Mouse (Mus musculus) heart, postnatal 4 days (tissue): ENCODE measurements around the gene Arl4d. TPM values are rescaled to one million over a fixed set of nuclear protein-coding genes. Genes with fewer than 3 reads are reported as not detected.

Experiments used
- DNase-seq: peaks from one replicate; pipeline ENCODE4 v3.0.0; 2021
- total RNA-seq, 2 experiments: library from RNA; stranded (reverse); gene quantifications; 2 replicates each; pipeline ENCODE4 v1.2.3; 2021

Arl4d gene
- total RNA-seq, 2 experiments from 2014 or later: 17.9 to 20.5 TPM

DNA sequence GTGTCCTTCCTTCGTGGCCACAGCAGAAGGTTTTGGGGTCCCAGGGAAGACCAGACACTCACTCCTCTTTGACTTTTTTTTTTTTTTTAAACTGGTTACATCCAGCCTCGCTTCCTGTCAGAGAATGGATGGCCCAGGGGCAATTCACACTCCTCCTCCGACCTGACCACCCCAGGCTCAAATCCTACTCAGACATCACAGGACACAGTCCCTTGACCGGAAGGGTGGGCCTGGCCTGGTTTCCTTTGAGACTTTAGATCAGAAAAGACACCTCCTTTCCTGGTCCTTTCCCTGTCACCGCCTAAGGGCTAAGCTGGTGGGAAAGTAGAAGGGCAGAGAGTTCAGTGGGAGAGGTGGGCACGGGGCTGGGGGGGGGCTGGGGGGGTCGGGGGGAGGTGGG lies 14.6 kb downstream of the Arl4d start:
- DNase-seq: peak; percentile 25

DNA sequence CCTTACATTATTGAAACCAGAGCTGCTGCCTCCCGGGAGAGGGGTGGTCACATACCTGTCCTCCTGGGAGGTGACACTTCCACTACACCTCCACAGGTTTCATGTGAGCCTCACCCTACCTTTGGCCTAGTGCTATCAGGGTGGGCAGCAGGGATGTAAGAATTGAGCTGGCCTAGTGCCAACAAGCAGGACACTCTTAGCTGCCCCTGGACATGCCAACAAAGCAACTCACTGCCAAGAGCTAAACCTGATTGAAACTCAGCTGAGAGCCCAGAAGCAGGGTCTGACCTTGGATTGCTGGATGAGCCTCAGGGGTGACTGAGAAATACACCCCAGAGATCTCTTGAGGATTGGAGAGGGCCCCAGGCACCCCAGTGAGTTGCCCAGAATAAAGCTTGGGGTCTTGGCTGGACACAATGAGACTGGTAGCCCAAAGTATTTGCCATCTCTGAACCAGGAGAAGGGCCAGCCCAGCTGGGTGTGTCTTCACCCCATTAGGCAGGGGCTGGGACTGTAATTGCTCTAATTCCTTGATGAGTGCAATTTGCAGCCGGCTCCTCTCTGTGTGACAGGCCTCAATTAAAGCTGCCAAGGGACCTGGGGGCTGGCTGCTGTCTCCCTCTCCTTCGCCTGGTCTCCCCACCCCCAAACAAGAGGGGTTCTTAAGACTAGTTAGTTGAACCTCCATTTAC lies 15.4 kb downstream of the Arl4d start:
- DNase-seq: peak; percentile 42

DNA sequence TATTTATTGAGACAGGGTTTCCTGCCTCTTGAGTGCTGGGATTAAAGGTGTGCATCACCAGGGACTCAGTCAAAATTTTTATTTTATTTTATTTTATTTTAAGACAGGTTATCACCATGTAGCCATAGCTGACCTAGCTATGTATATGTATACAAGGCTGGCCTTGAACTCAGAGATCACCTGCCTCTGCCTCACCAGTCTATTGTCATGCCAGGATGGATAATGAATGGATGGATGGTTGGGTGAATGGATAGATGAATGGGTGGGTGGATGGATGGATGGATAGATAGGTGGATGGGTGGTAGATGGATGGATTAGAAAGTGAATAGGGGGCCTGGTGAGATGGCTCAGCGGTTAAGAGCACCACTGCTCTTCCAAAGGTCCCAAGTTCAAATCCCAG lies 16.6 kb downstream of the Arl4d start:
- no peak for DNase-seq

DNA sequence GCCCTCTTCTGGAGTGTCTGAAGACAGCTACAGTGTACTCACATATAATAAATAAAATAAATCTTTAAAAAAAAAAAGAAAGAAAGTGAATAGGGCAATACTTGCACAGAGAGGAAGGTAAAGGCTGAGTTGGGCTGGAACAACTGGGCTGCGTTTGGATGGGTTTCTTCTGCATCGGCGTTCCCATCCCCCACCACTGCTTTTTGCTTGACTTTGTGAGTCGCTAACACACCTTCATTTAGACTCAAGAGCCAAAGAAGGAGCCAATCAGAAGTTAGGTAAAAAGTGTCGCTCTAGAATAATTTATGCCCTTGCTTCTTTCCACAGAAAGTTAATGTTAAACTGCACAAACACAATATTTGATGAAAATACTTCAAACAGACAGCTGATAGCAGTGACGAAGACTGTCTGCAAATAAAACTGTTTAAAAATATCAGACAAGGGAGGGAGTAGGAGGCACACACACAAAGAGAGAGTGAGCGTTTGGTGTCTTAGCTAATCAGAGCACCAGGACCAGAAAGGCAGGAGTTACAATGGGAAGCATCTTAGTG lies 17.1 kb downstream of the Arl4d start:
- no peak for DNase-seq

DNA sequence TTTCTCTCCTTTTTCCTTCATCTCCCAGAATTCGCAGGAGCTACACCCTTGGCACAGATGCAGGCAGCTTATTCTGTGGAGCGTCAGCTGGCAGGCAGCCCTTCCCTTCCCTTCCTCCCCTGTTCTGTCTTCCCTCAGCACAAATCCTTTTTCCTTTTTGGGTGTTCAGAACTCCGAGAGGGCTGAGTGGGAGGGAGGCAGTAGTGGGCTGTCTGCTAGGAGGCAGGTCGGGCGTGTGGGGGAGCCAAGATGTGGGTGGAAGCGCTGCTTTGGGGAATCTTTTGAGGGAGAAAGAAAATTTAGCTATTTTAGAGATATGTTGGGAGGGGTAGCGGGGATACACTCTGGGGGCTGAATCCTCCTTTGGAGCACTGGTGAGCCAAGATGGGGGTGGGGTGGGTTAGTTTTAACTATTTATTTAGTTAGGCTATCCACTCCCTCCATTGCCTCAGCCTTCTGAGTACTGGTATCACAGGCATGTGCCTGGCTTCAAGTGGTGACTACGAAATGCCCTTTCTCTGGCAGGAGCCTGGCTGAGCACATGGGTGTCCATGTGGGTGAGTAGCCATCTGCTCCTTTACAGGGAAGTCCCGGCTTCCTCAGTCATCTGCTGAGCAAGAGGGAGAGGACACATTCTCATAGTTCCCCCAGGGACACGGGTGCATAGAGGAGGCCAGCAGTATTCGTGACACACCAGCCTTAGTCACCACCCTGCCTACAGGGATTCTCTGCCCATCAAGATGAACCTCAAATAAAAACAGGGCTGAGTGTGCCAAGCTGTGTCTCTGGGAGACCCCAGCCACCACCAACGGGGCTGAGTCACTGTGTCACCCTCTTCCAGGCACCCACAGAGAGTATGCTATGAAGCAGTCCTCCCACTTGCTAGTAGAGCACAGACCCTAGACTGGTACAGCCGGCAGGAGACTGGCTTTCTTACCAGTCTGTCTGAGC lies 22.3 kb downstream of the Arl4d start:
- DNase-seq: peak; percentile 76

DNA sequence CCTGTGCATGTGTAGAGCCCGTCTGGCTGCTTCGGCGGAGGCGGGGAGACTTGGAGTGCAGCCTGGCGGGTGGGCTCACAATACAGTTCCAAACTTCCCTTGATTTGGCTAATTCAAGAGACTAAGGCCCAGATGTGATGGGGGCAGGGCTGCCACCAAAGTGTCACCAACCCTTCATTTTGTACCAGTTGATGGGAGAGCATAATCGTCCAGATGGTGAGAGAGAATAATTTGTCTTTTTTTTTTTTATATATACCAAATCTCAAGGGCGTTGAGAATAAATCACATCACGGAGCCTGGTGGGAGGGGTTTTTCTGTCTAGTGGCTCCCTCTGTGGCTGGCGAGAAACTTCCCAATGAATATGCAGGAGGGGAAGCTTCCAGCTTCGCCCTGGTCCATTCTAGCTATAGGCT lies 24.4 kb downstream of the Arl4d start:
- DNase-seq: no peak

DNA sequence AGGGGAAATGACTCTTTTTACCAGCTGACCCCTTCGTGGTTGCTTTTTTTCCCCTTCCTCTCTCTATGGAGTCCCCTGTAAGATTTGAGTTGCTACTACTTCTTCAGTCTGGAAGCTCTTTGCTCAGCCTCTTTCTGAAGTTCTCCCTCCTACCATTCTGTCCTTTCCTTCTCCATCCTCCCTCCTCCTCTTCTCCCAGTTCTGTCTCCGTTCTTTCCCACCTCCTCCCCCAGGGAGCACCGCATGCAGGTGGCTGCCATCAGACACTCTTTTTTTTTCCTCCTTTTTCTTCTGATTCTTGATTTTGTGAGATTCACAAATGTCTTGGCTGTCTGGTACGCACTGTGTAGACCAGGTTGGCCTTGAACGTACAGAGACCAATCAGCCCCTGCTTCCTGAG lies 25.0 kb downstream of the Arl4d start:
- no peak for DNase-seq

DNA sequence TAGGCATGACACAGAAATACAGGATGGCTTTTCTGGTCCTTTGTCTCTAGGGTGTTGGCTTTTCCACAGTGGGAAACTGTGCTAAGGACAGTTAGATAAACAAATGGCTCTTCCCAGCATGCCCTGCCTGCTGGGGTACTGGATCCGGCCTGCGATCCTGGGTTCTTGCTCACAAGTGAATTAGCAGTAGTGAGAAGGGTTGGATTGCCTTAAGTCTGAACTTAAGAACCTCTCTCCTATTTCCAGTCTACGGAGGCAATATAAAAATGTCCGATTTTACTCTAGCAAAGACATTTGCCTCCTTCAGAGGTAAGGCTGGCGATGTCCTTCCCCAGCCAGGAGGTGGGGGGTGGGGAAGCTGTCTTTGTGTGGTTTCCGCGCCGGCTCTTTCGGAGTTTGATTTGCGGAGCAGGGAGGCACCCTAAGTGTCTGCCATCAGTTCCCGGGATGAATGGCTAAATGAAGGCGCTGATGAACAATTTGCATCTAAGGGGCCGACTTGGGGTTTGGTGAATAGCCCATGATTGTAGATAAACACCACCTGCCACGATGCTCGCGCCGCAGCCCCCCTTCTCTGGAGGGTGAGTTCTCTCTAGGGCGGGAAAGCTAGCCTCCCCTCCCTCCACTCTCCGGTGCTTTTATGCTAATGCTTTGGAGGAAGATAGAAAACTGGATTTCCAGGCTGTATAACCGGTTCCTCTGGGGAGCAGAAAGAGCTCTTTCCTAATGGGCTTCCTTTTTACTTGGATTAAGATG lies 30.7 kb downstream of the Arl4d start:
- DNase-seq: no peak

DNA sequence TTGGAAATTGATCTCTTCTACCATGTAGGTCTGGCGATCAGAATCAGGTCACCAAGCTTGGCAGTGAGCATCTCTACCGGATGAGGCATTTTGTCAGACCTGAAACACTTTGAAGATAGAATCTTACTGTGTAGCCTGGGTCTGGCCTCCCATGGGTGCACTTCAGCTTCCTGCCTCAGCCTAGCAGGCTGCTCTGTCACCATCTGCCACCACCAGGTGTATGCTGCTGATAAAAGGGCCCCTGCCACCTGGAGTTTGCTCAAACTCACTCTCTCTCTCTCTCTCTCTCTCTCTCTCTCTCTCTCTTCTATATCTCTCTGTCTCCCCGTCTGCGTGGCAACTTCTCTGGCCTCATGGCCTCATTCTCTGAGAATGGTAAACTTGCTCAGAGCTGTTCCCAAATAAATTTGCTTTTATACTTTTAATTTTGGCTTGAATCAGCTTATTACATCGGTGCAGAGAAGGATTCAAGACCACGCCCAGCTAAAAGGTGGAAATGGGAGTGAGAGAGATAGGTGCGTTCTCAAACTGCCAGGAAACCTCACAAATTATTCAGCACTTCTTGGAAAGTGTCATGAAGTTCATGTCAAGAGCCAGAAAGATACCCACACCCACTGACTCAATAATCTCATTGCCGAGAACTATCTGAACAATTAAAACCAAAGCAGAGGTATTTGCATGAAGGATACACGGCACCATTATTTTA lies 32.0 kb downstream of the Arl4d start:
- no peak for DNase-seq

DNA sequence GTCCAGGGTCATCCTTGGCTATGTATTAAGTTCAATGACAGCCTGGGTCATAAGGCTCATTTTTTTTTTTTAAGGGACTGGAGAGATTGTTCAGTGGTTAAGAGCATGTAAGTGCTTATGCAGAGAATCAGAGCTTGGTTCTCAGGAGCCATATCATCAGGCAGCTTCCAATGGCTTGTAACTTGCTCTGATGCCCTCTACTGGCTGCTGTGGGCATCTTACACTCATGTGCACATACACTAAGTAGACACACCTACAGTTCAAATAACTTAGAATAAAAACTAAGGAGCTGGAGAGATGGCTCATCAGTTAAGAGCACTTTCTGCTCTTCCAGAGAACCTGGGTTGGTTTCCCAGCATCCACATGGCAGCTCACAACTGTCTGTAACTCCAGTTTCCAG lies 32.8 kb downstream of the Arl4d start:
- DNase-seq: no peak

DNA sequence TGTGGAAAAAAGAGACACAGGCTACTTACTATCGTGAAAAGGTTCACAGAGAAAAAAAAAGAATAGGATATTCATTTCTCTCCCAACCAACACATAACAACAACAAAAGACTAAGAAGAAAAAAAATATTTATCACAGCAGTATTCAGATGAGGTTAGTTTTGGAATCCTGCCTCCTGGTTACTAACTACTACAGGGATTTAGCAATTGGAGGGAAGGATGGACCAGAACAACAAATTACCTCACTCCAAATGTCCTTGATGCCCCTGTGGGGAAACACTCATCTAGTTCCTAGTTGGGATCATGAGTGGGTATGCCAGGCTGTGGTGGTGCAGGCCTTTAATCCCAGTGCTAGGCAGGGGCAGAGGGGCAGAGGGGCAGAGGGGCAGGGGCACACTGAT lies 34.2 kb downstream of the Arl4d start:
- DNase-seq: no peak

DNA sequence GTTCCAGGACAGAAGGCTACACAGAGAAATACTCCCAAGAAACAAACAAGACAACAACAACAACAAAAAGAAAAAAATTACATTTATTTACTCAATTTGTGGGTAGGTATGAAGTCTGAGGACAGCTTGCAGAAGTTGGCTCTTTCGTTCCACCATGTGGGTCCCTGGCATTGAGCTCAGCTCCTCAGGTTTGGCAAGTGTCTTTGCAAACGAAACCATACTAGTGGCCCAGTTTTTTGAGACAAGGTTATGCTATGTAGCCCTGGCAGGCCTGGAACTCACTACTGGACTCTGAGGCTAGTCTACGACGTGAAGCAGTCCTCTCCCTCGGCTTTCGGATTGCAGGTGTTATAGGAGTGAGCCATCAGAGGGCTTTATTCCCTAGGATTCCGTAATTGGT lies 34.6 kb downstream of the Arl4d start:
- no peak for DNase-seq

DNA sequence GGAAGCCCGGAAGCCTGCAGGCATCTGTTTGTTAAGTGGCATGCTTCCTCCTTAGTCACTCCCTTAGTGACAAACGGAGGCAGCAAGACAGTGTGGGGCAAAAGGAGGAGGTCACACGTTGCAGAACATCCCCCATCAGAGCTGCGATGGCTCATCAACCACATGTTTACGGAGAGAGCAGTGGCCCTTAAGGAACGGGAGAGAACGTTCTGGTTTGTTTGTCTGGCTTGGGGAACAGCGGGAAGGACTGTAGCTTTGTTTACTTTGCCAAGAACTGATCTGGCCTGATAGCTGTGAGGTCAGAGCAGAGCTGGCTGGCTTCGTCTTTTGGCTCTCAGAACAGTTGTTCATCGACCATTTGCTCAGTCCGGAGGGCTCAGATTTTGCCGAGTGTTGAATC lies 35.1 kb downstream of the Arl4d start:
- no peak for DNase-seq

DNA sequence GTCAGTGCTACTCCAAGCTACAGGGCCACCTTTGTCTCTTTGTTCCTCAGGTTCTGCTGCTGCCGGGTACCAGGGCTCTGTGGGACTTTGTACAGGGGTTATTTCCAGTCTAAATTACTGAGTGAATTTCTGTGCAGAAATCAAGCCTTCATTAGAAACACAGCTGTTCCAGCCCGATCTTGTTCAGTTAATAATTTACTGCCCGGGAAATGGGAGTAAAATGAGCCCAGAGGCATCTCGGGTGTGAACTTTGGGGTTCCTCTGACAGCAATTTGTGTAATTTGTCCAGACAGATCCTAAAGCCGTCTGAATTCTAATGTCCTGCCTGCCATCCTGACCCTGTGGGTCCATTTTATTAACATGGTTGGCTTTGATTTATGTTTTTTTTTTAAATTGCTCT lies 38.7 kb downstream of the Arl4d start:
- DNase-seq: no peak

DNA sequence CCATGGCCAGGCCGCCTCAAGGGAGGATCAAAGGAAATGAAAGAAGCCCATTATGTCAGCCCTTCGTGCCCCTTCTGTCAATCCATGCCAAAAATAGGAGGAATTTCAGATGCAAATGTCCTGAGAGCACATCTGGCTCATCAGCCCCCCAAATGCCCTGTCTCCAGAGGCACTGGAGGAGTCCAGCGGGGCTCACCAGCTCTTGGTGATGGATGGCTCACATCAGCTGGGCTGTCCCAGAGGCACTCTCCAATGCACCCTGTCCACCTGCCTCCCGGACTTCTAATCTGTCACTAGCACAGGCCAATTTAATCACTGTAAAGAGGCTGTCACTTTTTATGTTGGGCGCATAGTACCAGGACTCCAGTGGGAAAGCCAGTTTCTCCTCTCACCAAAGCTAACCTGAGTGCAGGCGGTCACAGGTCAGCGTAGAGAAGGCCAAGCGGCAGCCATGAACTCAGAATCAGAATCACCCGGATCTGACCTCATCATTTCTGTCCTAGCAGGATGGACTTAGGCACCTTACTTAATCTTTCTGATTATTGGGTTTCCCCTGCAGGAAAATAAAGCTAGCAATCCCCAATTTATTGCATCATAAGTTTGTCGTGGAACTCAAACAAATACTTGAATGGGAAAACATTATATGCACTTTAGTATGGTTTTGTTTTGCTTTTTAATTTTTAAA lies 41.6 kb downstream of the Arl4d start:
- no peak for DNase-seq

DNA sequence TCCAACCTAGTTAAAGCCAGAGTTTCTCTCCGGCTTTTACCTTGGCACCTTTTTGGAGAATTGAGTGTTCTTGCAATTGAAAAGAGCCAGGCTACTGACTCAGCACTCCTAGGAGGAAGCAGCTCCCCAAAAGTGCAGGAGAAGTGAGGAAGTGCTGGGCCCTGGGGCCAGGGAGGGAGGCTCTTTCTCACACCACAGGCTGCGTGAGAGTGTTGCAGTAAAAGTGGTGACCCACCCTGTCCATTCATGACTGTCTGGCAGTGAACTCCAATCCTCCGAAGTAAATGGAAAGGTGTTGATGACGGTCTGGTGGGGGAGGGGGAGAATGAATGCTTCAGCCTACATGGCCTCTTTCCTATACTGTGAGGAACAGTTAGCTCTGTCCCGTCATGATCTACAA lies 43.1 kb downstream of the Arl4d start:
- DNase-seq: no peak

DNA sequence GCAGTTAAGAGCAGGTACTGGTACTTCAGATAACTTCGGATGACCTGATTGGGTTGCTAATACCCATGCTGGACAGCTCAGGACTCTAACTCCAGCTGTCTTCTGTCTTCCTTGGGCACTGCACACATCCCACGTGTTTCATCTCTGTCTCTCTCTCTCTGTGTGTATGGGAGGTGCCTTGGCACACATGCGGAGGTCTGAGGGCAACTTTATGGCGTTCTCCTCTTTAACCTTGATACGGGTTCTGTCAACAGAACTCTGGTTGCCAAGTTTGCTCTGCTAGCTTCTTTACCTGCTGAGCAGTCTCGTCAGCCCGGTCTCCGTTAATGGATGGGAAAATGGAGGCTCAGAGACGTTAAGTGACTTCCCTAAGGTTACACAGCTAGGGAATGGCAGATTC lies 47.5 kb downstream of the Arl4d start:
- no peak for DNase-seq

DNA sequence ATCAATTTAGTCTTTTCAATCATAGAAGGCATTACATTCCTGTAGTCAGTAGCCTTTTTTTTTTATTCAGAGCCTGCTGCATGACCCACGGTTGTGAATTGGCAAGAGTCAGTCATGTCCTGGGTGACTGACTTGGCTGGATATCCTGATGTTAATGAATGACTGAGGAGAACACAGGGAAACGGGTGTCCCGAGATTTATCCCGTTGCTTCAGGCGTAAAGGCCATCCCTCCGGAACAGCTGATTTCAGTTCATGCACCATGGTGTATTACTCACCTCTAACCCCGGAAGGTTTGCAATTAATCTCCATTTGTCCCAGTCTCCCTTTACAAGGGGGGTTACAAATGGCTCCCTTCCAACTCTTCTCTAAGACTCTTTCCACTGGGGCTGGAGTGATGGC lies 48.7 kb downstream of the Arl4d start:
- DNase-seq: no peak
